Mouse (Mus musculus) cerebellum, postnatal 10 days (tissue): Measurements from ENCODE around the gene Arhgap24.

Experiments
- DNase-seq, 2 experiments: peaks; one replicate each; pipeline ENCODE4 v3.0.0; 2021; ENCODE audit warnings: mixed read lengths in 2 of 2

The Arhgap24 gene

DNA sequence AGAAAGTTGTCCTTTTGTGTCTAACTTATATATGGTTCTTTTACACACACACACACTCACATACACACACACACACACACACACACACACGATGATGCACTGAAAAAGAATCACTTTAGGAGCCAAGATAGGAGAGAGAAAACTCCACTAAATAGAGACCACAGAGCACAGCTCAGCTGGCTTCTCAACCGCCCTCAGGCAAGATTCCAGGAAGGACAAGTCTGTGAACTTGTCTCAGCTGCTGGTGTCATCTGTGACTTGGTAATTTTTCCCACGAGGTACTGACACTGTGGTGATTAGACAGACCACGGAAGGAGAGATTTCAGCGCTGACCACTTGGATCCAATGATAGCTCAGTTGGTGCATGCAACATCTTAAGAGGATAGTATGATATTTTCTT lies 420.0 kb downstream of the Arhgap24 start:
- peak; percentile 22 to 34 for DNase-seq

- peak; percentile 27 to 30 for DNase-seq
These were observed 422.3 kb downstream of the Arhgap24 start for GRCm38 (mm10) chr5:102903487-102903886.

DNA sequence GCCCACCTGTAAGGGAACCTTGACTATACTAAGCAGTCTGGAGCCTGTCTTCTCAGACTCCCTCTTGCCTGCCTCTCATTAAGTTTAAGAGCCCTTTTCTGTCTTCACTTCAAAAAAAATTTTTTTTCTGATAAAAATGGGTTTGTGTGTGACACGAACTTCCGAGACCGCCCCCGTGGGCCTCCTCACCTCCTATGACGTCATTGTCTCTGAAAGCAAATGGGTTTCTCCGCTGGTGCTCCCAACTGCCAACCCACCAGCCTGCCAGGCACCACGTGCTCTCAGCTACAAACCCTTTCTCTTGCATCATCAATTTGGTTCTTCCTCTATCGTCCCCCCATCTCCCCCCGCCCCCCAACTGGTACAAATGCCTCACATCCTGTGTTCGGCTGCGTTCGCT lies 422.9 kb downstream of the Arhgap24 start:
- peak in 1 of 2 experiments; percentile 20 for DNase-seq

- peak; percentile 39 to 50 for DNase-seq
These were observed 424.4 kb downstream of the Arhgap24 start for GRCm38 (mm10) chr5:102905441-102906211.

DNA sequence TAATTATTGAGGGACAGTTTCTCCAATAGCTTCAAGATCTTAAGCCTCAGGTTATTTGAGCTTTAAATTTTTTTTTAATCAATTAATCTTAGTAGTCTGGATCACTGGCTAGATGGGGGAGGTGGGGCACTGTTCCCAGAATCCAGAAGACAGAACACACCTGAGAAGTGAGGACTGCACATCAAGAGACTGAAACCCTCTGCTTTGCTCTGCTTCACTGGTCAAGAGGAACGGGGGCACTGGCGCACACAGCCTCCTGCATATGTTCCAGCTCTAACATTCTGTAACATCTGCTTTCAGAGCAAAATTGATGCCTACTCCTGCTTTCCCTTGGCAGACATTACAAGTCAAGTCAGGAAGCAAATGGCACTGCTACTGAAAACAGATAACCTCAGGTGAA lies 439.0 kb downstream of the Arhgap24 start:
- DNase-seq, result no peak

DNA sequence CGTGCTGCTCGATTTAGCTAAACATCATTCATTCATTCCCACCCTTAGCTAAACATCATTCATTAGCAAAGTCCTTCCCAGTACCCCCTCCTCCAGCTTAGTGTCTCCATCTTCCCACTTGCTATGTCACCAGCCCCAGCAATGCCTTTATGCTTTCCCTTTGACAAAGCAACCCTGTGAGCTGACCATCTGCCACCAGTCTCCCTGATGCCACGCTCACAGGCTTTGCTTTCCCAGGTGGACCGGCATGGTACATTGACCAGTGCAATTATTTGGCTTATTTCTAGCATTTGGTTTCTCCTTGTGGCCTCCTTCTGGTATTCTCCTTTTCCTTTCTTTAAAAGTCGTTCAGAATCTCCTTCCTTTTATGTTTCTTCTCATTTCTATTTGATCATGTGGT lies 445.6 kb downstream of the Arhgap24 start:
- DNase-seq, result peak; percentile 71 to 81

- DNase-seq, result no peak
These were observed 449.0 kb downstream of the Arhgap24 start for GRCm38 (mm10) chr5:102930161-102930560.

DNA sequence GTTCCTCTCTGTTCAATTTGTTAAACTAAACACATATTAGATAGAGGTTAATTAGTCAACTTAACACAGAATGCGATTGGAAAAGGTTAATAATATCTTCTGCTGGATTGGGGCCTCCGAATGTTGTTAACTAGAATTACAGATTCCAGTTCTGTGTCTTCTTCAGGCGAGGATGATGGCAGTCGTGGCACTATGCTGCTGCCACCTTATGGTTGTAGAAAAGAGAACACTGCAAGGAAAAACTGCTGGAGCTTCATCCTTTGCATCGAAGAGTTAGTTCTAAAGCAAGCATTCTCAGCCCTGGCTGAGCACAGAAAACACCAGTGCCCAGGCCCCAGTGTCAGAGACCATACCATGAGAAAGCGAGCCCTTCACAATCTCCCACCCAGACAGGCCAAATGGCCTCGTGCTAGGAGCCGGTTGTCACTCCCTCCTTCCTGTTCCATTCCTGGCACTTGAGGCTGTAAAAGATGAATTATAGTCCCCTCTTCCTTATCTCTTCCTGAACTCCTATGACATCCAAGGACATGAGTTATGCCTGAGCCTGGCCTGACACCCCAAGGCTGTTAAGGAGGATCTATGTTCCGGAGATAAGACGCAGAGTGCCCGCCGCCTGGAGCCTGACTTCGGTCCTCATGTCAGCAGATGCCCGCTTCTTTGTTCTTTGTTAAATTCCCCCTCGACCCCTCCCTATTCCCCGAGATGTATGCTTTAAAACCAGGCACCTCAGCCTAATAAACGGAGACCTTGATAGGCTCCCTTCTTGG lies 462.9 kb downstream of the Arhgap24 start:
- DNase-seq, result peak; percentile 21 to 23

DNA sequence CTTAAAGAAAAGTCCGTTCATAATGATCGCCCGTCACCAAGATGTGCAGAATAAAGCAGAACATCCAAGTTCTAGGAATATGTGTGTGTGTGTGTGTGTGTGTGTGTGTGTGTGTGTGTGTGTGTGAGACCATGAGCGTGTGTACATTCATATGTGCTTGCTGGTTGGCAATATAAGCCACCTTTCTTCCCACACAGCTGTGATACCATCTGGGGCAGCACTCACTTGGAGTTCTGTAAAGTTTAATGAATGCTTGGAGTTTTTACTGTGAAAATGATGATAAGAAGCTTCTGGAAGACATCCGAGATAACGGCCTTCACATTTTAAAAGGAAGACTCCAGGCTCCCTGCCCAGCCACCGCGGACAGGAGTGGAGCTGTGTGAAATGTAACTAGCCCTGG lies 465.4 kb downstream of the Arhgap24 start:
- no peak for DNase-seq

DNA sequence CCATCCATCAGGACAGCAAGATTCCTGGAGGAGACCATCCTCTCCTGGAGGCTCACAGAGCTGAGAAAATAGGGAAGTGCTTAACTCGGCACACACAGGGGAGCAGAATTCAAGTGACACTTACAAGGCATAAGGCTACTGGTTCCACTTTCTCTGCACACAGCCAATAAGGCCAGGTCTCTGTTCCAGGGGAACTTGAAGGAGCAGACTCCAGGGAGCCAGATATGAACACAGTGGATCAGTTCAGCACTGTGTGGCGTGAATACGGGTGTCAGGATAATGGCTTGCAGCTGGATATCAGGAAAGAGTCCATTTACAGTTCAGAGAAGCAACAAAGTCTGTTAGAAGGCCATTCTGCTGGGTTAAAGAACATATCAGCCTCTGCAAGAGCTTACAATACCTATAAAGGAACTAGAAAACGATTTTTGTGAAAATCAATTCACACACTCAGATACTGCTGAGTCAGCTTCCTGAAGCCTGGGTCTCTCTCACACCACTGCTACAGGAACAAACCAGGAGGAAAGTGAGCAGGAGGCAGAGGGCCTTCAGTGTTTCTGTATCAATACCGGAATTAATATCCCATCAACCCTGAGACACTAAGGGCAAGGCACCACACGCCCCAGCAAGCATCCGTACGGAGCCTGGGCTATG lies 466.0 kb downstream of the Arhgap24 start:
- no peak for DNase-seq
